Mouse (Mus musculus) adrenal gland, postnatal 25 days (tissue): Measurements from ENCODE around the gene Mtnr1b. TPM values are rescaled to one million over a fixed set of nuclear protein-coding genes. Genes with fewer than 3 reads are reported as not detected.

Source experiments
- DNase-seq: peaks from one replicate; pipeline ENCODE4 v3.0.0; 2021; ENCODE audit warnings: mixed read lengths
- long read RNA-seq: library from polyadenylated mRNA; stranded (forward); transcript quantifications from one replicate; pipeline ENCODE4 v2.0.0, GENCODE M21; 2021
- total RNA-seq: library from RNA; stranded (reverse); gene quantifications from 2 replicates; pipeline ENCODE4 v1.2.3, GENCODE M21; 2021

Gene Mtnr1b
- not detected in 2 replicates for total RNA-seq
- long read RNA-seq = 0 reads

DNA sequence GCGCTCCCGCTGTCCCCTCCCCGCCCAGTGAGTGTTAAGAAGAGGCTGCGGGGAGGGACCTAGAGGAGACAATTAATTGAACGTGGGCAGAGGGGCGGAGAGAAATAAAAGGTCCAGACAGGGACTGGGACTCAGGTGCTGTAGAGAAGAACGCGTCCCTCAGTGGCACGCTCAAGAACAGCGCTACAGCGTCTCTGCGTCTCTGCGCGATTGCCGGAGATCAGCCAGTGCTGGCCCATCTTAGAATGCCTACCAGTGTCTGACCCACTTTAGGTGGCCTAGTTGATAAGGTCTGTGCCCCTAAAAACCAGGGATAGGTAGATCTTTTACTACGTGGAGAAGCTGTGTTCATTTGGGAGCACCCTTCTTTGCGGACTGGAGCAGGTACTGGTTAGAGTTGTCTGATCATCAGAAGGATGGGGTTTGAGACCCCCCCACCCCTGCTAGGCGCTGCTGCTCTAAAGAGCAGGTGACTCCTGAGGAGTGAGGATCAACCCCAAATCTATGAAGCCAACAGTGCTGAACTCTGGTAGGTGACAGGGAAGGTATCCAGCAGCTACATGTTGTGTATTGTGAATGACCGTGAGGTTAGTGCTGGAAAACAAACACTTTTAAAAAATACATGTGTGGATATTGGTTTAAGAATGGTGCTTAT, at the start of gene Mtnr1b:
Mtnr1b (minus strand) TSS at position 51 of the 655 bp plus-strand sequence.
- DNase-seq = no peak

DNA sequence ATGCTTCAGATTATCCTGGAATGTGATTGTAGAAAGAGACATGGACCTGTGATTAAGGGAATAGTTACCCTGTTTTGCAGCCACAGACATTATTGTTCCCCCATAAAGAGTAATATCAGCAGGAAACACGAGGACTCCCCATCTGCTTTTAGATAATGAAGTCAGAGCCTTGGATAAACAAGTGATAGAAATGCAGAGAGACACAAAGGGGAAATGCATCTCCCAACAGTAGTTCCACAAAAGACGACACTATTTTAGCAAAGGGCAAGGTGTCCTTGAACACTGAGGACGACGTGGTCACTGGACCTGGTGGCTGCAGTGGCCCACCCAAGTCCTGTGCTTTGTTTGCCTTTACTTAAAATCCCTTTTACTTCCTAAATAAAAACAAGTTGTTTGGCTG, 45.9 kb upstream of the Mtnr1b start:
- DNase-seq = no peak

DNA sequence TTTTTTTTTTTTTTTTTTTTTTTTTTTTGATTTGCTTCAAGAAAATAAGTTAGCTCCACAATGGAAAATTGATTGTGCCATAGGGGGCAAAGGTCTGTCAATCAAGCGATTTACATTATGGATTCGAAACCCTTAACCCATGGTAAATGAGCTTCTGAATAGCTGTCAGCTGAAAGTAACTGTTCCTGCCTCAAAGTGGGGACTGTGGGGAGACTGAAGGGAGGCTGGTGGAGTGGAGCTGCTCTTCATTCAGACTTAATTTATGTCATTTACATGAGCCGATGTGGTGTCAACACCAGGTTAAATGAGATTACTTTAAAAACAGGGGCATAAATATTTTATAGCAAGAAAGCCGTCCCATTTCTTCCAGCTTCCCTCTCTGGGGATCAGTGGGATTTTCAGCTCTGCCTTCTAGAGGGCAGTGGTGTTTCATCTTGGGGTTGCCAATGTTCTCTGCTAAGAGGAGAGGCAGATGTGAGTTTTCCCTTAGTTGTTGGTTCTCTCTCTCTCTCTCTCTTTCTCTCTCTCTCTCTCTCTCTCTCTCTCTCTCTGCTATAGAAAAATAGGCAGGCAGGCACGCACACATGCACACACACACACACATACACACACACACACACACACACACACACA, 45.1 kb upstream of the Mtnr1b start:
- DNase-seq = no peak

DNA sequence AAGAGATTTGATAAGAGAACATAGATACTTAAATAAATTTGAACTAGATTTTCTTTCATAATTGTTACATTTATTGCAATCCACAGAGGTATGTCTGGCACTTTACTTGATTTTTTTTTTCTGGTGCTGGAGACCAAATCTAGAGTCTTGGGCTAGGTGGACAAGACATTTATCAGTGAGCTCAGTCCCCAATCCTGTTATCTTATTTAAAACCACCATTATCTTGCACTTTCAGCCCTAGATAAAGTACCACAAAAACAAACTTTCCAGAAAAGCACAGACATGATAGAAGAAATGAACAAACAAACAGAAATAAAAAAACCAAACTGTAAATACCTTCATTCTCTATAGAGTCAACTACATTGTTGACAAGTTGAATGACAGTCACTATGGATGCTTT, 42.2 kb upstream of the Mtnr1b start:
- no peak for DNase-seq

DNA sequence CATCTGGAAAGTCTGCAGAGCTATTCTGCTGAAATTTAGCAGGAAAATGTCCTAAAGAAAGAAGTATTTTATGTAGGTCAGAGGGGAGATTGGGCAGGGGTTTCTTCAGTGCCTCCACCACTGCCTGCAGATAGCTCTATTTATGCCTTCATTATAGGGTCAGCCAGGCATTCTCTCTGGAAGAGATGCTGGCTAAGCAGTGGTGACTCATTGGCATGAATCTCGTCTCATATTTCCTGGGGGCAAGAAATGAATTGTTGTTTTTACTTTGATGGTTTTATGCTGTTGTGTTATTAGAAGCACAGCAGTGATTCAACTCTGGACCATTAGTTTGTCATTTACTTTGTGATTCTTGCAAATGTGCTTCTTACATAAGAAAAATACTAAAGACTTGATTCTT, 38.4 kb upstream of the Mtnr1b start:
- DNase-seq = no peak

DNA sequence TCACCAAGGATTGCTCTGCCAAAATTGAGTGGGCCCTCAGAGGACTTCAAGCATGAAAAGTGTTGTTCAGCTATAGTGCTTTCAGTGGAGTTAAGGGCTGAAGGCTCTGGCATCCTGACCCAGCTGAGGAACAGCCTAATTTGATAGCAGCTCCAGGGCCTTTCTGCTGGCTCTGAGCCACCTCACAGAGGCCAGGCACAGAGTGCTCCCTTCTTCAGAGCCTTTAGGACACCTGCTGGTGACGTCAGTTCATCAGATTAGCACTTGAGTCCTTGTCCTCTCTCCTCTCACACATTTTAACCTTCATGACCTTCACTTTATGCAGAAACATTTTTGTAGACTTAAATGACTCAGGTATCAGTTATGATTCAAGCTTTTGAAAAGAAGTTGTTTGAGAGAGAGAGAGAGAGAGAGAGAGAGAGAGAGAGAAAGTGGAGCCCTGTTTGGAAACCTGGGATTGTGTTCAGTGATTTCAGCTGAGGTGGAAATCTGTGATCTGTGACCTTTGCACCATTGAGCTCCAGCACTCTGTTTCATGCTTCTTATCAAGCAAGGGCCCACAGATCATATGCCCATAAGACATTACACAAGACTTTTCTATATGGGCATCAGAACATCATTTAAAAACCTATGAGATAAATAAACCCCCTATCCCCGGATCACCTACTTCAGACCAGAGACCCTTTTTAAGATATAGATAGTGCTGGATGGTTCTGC, 35.2 kb upstream of the Mtnr1b start:
- DNase-seq = no peak

DNA sequence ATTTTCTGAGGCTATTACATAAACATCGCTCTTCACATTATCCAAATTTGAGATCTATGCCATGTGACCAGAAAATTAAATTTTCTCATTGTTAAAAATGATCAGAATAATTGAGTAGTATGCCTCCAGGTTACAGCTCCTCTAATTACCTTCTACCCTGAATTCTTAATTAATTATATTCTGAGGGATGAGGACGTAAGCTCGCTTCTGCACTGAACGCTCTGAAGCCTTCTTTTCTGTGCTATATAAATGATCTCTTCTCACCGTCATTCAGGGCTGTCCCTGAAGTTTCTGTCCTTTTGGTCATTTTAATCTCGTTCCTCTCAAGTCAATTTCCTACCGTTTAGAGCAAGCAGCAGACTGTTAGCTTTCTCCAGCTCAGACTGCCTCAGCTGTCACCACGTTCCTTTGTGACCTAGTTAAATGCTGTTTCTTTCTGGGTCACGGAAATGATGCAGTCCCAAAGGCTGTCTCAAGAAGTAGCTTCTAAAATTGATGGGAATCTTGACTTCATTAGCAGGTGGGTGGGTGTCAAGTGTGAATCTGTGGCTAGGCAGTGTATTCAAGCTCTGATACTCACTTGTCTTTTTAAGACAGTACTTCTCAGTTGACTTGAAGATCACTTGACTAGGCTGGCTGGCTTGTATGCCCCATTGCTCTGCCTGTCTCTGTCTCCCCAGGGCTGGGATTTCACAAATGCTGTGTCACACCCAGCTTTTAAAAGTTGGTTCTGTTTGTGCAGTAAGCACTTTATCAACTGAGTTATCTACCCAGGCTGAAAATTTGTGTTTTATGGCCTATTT, 29.8 kb upstream of the Mtnr1b start:
- DNase-seq = no peak

DNA sequence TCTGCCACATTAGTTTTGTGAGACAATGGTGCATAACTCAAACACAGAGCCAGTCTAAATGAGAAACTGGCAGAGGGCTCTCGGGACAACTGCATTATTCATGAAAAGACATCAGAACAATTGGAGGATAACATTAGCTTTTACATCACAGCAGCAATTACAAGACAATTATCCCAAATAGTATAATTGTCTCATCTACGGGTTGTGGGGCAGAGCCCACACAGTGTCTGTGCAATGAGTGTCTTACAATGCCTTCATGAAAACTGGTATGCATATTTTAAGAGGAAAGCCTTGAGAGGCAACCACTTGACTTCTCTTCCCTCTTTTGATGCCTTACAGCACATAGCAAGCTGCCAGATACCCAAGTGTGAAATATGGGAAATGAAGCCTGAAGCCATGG, 23.8 kb upstream of the Mtnr1b start:
- no peak for DNase-seq

DNA sequence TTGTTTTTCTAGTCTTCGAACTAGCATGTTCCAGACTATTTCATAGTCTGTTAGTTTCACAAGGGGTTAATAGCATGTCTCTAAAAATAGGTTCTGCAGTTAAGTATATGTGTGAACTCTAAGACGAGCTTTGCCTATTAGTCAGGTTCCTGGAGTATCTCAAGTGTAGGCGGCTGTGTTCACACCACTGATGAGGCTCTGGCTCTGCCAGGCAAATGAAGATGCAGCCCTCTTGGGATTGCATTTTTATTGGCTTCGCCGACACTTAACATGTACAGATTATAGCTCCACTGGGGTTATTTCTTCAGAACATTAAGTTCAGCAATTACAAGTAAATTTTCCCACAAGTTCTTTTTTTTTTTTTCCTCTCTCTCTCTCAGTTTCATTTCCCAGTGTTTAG, 12.4 kb upstream of the Mtnr1b start:
- no peak for DNase-seq

DNA sequence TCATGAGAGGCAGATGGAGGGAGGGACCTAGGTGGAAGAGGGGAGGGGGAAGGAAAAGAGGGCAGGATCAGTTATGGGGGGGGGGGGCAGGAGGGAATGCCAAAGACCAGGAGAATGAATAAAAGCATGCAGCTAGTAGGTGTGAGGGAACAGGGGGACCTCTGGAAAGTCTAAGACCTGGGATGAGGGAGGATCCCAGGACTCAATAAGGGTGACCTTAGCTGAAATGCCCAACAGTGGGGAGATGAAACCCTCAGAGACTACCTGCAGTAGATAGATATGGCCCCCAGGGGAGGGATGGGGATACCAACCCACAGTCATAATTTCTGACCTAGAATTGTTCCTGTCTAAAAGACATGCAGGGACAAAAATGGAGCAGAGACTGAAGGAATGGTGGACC, 6.4 kb upstream of the Mtnr1b start:
- no peak for DNase-seq

DNA sequence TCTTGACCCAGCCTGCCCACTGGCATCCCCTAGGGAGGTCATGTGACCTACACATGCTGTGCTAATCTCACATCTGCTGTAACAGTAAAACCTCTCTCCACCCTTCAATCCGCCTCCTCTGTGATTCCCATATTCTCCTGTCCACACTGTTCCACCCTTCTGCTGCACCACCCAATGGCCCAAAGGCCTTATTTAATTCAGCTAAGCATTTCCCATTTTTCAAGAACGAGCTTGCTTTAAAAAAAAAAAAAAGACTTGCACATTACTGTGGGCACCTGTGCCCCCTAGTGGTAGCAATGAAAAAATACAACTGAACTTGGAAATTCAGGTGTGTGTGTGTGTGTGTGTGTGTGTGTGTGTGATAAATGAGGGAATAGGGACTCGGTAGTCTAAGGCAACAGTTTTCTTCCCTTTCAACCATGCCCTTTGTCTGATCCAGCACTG, 5.8 kb upstream of the Mtnr1b start:
- DNase-seq = no peak

DNA sequence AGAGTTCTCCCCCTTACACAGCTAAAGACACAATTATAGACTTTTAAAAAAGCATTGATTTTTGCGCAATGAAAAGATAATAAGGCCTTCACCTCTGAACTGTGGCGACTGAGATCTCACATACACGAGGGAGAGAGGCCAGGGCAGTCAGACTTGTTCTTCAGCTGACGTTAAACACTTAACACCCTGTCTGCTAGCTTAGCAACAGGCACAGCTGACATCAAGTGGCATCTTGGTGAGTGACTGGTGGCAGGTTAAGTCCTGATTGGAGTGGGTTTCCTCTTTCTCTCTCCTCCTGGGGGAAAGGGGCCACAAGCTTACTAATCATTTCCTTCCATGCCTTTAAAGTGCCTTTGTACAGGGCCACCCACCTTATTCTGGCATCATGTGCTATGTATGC, 4.3 kb downstream of the Mtnr1b start:
- DNase-seq = no peak

DNA sequence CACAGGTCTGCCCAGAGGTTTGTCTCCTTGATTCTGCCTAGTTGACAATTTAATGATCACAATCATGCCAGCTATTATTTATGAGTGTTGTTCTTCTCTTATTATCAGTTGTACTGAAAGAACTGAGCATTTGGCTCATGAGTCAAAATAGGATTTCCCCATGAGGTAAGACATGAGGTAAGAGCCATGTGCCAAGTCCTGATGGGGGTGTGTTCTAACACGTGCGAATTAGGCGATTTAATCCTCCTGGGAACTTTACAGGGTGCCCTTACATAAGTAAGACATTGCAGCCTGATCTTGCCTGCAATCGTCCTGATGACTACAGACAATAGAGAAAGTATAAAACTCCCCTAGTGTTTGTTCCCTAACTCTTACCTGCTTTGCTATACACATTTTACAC, 4.9 kb downstream of the Mtnr1b start:
- DNase-seq = no peak

DNA sequence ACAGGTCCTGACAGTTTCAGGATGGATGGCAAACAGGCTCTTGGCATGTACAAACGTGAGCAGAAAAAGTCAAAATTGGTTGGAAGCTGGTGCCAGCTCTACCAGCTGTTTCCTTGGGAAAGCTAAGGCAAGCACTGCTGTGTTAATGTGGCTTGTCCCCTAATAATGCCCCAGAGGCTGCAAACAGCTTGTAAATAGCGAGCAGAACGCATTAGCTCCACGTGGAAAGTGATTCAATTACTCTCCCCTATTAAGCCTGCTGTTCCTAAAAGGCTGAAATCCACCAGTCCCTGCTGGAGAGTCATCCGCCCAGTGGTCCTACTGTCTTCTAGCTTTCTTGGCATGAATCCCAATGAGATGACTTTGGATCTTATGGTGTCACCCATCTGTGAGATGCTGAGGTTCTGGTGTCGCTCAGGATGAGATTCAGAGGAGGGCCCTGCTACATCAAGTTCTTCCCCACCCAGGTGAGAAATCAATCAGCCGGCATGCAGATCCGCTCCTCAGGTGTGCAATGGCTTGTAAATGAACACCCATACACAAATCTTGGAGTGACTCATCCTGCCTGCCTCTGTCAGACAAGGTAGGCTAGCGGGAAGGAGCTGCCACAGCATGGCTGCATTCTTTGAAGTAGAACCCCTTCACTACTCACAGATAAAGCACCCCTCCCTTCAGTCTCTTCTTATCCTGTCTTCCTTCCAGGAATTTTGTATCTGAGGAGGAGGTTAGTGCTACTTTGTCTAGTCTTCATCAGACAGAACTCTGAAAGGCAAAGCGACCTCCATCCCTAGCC, 7.9 kb downstream of the Mtnr1b start:
- DNase-seq = no peak

DNA sequence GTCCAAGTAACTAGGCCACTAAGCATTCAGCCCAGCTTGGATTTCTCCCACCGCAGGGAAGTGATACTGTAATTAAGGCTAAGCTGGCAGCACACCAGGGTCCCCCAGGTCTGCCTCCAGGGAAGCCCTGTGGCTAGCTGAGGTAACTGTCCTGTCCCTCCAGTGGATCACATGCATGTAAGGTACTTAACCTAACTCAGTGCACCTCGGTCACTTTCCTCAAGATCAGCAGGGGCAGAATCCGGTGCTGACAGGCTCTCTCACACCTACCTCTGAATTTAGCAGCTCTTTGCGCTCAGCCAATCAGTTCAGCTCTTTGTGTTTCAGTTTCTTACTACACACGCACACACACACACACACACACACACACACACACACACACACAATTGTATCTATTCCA, 13.0 kb downstream of the Mtnr1b start:
- DNase-seq = no peak

DNA sequence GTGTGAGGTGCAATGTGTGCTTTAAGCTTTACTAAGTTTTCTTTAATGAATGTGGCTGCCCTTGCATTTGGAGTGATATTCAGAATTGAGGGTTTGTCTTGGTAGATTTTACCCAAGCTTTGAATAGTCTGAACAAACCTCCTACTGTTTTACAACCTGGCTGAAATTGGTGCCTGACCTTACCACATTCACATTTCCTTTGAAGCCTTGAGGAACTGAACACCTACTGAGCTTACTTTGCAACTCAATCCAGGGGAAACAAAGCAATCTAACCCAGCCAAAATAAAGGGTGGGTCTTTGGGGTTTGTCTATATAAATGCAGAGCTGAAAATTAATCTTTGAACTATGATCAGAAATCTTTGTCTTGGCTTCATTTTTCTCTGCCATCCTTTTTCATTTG, 23.6 kb downstream of the Mtnr1b start:
- no peak for DNase-seq

DNA sequence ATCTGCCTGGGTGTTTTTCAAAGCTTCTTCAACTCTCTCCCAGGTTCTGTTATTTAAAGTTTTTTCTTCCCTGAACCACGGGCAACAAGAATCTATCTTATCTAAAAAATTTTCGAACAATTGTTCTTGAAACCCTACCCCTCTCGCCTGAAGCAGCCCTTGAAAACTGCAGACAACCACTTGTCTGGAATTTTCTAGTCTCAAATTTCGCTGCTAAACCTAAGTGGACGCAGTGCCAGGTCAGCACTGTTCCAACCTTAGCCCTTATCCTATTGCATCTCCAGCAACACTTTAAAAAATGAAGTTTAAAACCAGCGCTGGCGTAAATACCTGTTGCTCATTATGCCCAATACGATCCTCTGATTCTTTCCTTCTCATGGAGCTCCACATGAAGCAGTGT, 29.0 kb downstream of the Mtnr1b start:
- DNase-seq = no peak

DNA sequence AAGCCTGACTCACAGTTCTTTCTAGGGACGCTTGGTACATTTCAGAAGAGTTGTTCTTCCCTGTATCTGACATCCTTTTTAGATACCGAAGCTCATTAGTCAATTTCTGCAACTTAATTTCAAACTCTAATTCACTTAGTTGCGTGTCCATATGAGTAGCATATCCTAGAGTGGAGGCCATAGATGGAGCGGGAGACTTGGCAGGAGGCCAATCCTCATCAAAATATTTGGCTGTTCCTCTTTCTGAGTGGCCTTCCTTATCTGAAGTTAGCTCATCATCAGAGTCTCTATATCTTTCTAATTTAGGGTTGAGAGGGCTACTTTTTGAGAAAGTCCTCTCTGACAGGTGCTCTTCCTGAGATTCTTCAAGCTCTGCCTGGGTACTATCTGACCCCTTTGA, 29.4 kb downstream of the Mtnr1b start:
- DNase-seq = peak; percentile 3

DNA sequence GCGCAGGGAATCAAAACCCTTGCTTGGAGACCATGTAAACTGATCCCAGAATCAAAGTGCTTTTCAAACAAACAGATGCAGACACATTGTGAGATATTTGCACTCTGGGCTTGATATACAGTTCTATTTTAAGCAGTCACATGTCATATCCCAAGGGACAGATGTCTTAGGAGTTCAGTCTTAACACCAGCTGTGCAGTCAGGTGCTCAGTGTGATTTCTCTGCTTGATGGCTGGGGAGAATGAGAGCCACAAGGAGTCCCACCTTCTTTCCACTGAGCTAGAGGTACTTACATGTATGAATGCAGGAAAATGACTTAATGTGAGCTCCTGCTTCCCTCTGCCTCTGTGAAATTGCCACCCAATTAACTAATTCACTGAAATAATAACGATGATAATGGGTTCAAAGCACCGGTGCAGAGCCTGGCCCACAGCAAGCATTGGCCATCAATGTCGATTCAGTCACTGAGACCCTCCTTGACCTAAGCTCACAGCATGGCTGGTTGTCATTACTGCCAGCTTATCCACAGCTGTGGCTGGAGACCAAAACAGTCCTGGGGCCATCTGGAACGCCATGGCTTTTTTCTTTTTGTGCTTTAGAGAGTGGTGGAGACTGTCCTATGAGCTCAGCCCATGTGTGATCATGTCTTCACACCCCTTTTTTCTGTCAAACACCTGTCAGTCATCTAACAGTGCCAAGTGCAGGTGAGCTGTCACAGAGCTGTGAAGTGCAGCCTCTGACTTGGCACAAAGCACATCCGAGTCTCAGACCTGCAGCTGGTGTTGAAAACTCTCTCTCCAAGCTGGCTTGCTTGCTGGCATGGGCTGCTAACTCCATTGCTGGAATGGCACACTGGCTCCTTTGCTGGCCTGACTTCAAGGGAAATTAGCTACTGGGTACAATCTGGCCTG, 61.1 kb downstream of the Mtnr1b start:
- no peak for DNase-seq

DNA sequence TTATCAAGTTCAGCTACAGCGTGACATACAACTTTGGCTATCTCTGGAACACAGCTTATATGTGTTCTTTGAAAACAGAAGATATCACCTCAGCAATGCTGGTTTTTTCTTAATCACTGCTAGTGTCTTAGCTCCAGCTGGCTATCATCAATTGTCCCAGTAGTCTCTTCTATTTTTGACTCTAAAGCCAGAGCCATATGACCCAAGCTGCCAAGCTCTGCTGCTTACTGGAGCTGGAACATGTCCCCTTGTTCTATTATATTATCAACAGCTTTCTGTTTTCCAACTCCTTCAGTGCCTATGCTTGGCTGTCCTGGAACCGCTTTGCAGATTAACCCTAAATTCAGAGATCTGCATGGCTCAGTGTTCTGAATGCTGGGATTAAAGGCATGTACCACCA, 70.1 kb downstream of the Mtnr1b start:
- DNase-seq = no peak
